Mouse (Mus musculus): ENCODE results near the gene Spata32.

Spata32 gene

GRCm38 (mm10) chr11:103217790-103218516 is at the start of gene Spata32:
Gene Spata32 (minus strand): TSS chr11:103218432.
- in situ Hi-C loops (cut with MboI; ENCODE audit: unreplicated experiment in 2 of 2): no loop called here

DNA sequence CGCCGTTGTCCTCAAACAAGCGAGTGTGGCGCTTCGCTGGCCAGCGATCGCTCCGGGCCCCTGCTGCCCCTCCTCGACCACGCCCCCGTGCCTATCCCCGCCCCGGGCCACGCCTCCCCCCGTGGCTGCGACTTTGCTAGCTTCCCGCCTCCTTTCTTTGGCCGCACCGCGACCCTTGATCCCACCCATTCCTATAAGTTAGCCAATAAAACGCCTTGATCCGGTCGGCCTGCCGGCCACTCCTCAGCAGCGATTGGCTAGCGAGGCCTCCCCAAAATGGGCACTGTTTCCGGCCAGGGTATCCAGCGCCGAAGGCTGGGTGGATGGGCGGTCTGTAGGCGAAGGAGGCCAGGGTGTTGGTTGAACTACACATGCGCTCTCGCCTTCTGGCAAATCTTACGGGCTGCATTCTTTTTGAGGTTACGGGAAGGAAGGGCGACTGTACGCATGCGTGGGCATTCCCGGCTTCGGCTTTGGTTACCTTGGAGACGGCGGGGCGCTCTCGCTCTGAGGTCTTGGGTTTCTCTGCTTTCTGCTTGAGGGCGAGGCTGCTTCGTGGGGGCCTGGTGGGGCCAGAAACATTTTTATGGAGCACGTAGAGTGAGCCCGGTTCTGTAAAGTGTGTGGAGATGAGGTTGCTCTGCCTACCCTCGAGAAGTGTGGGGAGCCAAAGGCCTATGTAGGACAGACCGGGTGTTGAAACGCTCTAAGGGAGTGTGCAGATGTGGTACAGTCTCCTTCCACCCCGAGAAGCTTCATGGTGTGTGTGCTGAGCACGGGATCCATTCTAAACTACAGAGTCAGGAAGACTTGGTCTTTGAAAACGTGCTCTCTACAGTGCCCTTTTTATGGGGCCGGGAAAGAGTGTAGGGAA is 49.4 kb upstream of the Spata32 start, which contains the start of gene Map3k14:
TSS of gene Map3k14 (minus strand) at position 127 of the 874 bp plus-strand sequence.
- in situ Hi-C loops (cut with MboI; ENCODE audit: unreplicated experiment in 2 of 2): loop anchor here (5.0 to 10.0 kb wide), 2 partner anchors 90 to 1177 kb away; no protein-coding TSS in a partner anchor

DNA sequence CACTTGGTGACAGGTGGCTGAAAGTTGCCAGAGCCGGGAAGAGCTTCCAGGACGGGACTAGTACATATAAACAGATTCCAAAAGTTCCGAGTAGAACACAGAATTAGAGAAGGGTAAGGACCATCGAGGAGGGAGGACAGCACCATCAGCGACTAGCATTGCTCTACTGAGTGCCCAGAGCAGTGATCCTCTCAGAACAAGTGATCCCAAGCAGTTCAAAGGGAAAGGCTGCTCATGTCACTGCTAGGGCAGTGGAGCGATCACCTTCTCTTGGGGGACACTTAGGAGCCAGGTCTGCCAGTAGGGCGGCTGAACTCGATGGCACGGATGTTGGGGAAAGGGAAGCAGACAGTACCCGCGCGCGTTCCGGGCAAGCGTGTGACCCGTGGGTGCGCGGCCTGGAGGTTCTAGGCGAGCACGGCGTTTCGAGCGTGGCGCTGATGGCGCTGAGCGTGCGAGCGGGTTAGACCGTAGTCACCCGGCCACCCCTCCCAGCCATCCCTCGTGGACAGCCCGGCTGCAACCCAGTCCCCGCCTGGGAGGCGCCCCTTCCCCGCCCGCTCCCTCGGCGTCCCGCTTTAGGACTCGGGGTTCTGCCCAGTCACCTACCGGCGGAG is 48.6 kb upstream of the Spata32 start:
- in situ Hi-C loops (cut with MboI; ENCODE audit: unreplicated experiment in 2 of 2): loop anchor here (5.0 to 10.0 kb wide), 2 partner anchors 90 to 1178 kb away; no protein-coding TSS in a partner anchor

DNA sequence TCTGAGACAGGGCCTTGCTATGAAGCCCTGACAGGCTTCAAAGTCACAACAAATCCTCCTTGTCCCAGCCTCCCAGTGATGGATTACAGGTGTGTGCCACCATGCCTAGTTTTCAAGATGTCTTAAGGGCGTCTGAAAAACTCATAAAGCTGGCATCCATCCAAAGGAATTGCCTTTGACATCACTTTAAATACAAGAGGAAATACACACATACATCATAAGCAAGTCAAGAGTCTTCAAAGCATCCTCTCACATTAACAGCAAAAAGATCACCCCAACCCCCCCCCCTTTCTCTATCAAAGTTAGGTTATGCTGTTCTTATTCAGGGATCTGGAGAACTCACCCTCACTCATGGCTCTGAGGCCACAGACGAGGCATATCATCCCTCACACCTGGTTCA is 47.6 kb upstream of the Spata32 start:
- in situ Hi-C loops (cut with MboI; ENCODE audit: unreplicated experiment in 2 of 2): loop anchor here (5.0 to 10.0 kb wide), 2 partner anchors 89 to 1179 kb away; no protein-coding TSS in a partner anchor

DNA sequence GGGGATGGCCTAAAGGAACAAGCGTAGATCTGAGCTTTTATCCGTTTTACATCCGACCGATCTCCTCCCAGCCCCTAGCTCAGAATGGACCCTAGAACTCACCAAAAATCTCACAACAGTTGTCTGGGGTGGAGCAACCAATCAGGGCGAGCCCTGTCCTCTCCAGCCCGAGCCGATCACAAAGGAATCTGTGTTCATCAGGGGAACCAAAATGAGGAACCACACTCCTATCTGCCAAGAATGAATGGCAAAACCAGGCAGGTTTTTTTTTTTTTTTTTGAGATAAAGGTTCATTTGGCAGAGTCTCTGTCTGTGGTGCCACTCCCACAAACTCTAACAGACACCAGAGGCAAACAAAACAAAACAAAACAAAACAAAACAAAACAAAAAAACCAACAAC is 47.0 kb upstream of the Spata32 start:
- in situ Hi-C loops (cut with MboI; ENCODE audit: unreplicated experiment in 2 of 2): loop anchor here (5.0 to 10.0 kb wide), 2 partner anchors 88 to 1180 kb away; no protein-coding TSS in a partner anchor

DNA sequence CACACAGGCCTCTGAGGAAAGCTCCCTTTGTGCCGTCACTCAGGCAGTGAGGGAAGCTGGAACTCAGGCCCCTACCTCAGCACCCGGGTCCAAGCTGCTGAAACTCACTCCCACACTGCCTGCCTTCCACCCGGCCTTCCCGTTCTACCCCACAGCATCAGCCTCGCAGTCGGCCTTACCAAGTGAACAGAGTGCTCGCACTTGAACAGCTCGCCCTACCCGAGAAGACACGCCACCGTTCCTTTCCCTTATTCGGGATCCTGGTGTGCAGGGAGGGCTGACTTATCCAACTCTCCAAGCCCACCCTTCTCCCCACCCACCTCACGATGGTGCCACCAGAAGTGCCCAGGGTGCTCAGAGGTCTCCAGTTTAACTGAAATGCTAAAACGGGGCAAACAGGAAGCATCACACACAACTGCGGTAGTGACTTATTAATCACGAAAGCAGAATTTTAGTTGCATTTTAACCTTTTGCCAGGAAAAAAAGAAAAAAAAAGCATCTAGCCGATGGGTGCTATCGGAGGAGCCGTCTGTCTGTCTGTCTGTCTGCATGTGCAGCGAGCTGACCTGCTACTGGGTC is 46.3 kb upstream of the Spata32 start:
- in situ Hi-C loops (cut with MboI; ENCODE audit: unreplicated experiment in 2 of 2): loop anchor here (5.0 to 10.0 kb wide), 2 partner anchors 87 to 1180 kb away; no protein-coding TSS in a partner anchor

DNA sequence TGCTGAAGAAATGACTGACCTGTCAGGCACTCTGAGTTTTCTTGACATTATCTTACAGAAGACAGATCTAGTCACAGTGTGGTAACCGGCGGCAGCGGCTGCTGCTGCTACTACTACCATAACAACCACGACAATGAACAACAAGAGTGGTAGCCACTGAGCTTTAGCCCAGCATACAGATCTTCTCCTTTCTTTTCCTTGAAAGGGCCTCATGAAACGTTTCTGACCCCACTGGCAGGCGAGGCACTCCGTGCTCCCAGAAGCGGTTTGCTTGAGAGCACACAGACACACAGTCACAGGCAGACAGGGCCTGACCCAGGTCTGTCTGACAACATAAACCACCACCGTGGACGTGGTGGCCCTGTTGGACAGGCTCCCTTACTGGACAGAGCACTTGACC is 45.3 kb upstream of the Spata32 start:
- in situ Hi-C loops (cut with MboI; ENCODE audit: unreplicated experiment in 2 of 2): loop anchor here in 1 of 2 experiments (10.0 kb wide), 1 partner anchor 1181 kb away; no protein-coding TSS in a partner anchor

GRCm38 (mm10) chr11:103262412-103263267 is 44.4 kb upstream of the Spata32 start:
- in situ Hi-C loops (cut with MboI; ENCODE audit: unreplicated experiment in 2 of 2): loop anchor here in 1 of 2 experiments (10.0 kb wide), 1 partner anchor 1182 kb away; no protein-coding TSS in a partner anchor

DNA sequence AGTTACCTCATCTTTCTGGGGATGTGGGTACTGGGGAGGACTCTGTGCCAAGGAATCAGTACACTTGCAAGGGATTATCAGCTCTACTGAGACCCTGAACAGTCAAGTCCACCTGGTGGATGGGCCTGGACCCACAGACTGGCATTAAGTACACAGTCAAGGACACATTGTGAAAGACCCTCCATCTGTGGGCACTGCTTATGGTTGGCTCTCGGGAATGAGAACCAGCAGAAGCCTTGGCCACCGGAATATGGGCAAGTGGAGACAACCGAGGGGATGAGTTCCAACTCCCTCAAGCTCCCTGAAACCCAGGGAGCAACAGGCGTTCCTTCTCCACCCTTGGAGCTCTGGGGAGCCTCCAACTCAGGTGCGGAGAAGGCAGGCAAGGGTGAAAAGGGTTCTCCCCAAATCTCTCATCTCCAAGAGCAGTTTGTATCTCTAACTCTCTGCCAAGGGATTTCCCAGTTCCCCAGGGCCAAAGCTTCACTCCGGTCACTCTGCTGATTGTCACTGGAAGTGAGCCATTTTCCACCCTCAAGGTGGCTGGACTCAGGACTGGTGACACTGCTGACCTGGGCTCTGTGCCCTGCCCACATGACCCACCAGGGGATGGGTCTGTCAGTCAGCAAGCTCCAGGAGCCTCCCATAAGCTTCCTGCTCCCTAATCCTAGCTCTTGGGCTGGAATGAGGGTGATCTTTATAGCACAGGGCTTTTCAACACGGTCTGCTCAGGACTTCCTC is 43.6 kb upstream of the Spata32 start:
- in situ Hi-C loops (cut with MboI; ENCODE audit: unreplicated experiment in 2 of 2): loop anchor here in 1 of 2 experiments (10.0 kb wide), 1 partner anchor 1183 kb away; no protein-coding TSS in a partner anchor

GRCm38 (mm10) chr11:103260515-103261192 is 42.4 kb upstream of the Spata32 start:
- in situ Hi-C loops (cut with MboI; ENCODE audit: unreplicated experiment in 2 of 2): loop anchor here in 1 of 2 experiments (10.0 kb wide), 1 partner anchor 1184 kb away; no protein-coding TSS in a partner anchor

- in situ Hi-C loops (cut with MboI; ENCODE audit: unreplicated experiment in 2 of 2): loop anchor here in 1 of 2 experiments (10.0 kb wide), 1 partner anchor 1185 kb away; no protein-coding TSS in a partner anchor
These were observed 41.8 kb upstream of the Spata32 start for GRCm38 (mm10) chr11:103260034-103260433.

DNA sequence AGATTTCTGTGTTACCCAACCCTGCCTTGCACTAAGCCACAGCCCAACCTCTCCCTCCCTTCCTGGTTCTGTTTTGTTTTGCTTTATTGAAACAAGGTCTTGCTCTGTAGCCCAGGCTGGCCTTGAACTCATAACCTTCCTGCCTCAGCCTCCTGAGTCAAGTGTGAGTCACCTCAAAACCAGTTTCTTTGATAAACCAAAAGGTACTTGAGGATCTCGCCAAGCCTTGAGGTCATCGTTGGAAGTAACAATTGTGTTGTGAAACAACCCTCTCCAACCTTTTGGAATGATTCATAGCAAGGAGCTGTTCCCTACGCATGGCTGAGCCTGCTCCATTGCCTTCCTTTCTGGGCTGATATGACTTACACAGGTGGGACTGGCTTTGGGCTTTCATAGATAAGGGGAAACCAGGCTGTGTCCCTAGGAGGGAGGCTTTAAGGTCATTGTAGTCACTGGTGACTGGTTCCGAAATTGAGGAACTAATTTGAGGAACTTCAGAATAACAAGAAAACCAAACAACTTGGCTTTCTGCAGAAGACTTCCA is 39.8 kb upstream of the Spata32 start:
- in situ Hi-C loops (cut with MboI; ENCODE audit: unreplicated experiment in 2 of 2): no loop called here

- in situ Hi-C loops (cut with MboI; ENCODE audit: unreplicated experiment in 2 of 2): no loop called here
These were observed 35.4 kb upstream of the Spata32 start for GRCm38 (mm10) chr11:103253605-103254004.

- in situ Hi-C loops (cut with MboI; ENCODE audit: unreplicated experiment in 2 of 2): no loop called here
These were observed 34.1 kb upstream of the Spata32 start for GRCm38 (mm10) chr11:103252380-103252779.

- in situ Hi-C loops (cut with MboI; ENCODE audit: unreplicated experiment in 2 of 2): no loop called here
These were observed 32.1 kb upstream of the Spata32 start for GRCm38 (mm10) chr11:103250324-103250723.

- in situ Hi-C loops (cut with MboI; ENCODE audit: unreplicated experiment in 2 of 2): no loop called here
These were observed 31.3 kb upstream of the Spata32 start for GRCm38 (mm10) chr11:103249509-103249908.

GRCm38 (mm10) chr11:103248837-103249236 is 30.6 kb upstream of the Spata32 start:
- in situ Hi-C loops (cut with MboI; ENCODE audit: unreplicated experiment in 2 of 2): no loop called here
